Mouse (Mus musculus) heart, embryonic 11.5 days (tissue): ENCODE results near the gene Pmpca. TPM values are rescaled to one million over a fixed set of nuclear protein-coding genes. Genes with fewer than 3 reads are reported as not detected.
A peak's percentile ranks its signal among the peaks of the same experiment; 100 is the strongest.

ENCODE experiments used
- ATAC-seq: fragments of 200-750 bp; cut with Nextera tagmentation; replicated peaks from 2 replicates; pipeline ENCODE4 v1.8.0; 2017; ENCODE audit warnings: moderate library complexity; ENCODE audit not compliant: insufficient number of reproducible peaks, low FRiP score, low TSS enrichment
- H3K27ac ChIP-seq: fragments of 300-500 bp; sonication (generic); 2 replicates; pipeline ENCODE4 v1.5.1; 2014; ENCODE audit warnings: mild to moderate bottlenecking, low read depth, low read length
- H3K27me3 ChIP-seq: fragments of 300-500 bp; sonication (generic); 2 replicates; pipeline ENCODE4 v1.6.1; 2014; ENCODE audit warnings: mild to moderate bottlenecking, low read length, mixed read lengths; ENCODE audit not compliant: control insufficient read depth, insufficient read depth
- H3K36me3 ChIP-seq: fragments of 300-500 bp; sonication (generic); 2 replicates; pipeline ENCODE4 v1.6.1; 2014; ENCODE audit warnings: mild to moderate bottlenecking, low read length, moderate library complexity, mixed read lengths; ENCODE audit not compliant: control insufficient read depth, insufficient read depth
- H3K4me1 ChIP-seq: fragments of 300-500 bp; sonication (generic); 2 replicates; pipeline ENCODE4 v1.6.1; 2014; ENCODE audit warnings: low read length; ENCODE audit not compliant: control insufficient read depth, insufficient read depth
- H3K4me2 ChIP-seq: fragments of 300-500 bp; sonication (generic); 2 replicates; pipeline ENCODE4 v1.6.1; 2014; ENCODE audit warnings: mild to moderate bottlenecking, moderate library complexity
- H3K4me3 ChIP-seq: fragments of 300-500 bp; sonication (generic); 2 replicates; pipeline ENCODE4 v1.5.1; 2014; ENCODE audit warnings: low read depth, low read length
- H3K9ac ChIP-seq: fragments of 300-500 bp; sonication (generic); 2 replicates; pipeline ENCODE4 v1.6.1; 2014; ENCODE audit warnings: mild to moderate bottlenecking, low read depth, low read length, moderate library complexity
- H3K9me3 ChIP-seq: fragments of 300-500 bp; sonication (generic); replicated peaks from 2 replicates; pipeline ENCODE4 v1.6.1; 2016; ENCODE audit warnings: low read length; ENCODE audit not compliant: control insufficient read depth
- WGBS: fragments of 180-500 bp; shearing (Covaris S2); extraction: QIAGEN DNeasy Blood & Tissue Kit; methylation state at CpG from one replicate; pipeline ENCODE4 v1.1.7; 2014; ENCODE audit not compliant: insufficient replicate concordance; 5-methylcytosine and 5-hydroxymethylcytosine counted together
- polyA plus RNA-seq: library from polyadenylated mRNA; unstranded; fragments of >200 nt; fragmentation: Nextera tagmentation; extraction: Ambion mirVana; gene quantifications from 2 replicates; pipeline ENCODE4 v1.2.1, GENCODE M21; 2014

Pmpca gene
- polyA plus RNA-seq, 1 experiment from 2014 or later: 112 TPM

- Histone ChIP-seq H3K36me3 (peaks cover 3% of the 10 kb centered on the region; the same call in 1 of the 2 replicates), H3K27me3 (no peaks in the 10 kb centered on the region), H3K9ac (peak overlapping the region; percentile 87; the same call in 1 of the 2 replicates), H3K4me3 (no peak overlapping the region), H3K4me1 (peaks cover 21% of the 10 kb centered on the region), H3K4me2 (peak overlapping the region; percentile 95), H3K9me3 (no peaks in the 10 kb centered on the region), H3K27ac (no peak overlapping the region)
- WGBS: 89% methylated on average over 11 of the region's 11 CpGs
- ATAC-seq: no peak
Observed at GRCm38 (mm10) chr2:26353066-26353980, 35.8 kb upstream of the Pmpca start.

GRCm38 (mm10) chr2:26354401-26354800 is 34.7 kb upstream of the Pmpca start:
- Histone ChIP-seq H3K9me3 (no peaks in the 10 kb centered on the region), H3K4me1 (peaks cover 17% of the 10 kb centered on the region), H3K27me3 (no peaks in the 10 kb centered on the region), H3K4me3 (no peak overlapping the region), H3K27ac (no peak overlapping the region), H3K9ac (no peak overlapping the region), H3K4me2 (no peak overlapping the region), H3K36me3 (peaks cover 3% of the 10 kb centered on the region; the same call in 1 of the 2 replicates)
- 82% methylated on average over 4 of the region's 4 CpGs for WGBS
- ATAC-seq: no peak

DNA sequence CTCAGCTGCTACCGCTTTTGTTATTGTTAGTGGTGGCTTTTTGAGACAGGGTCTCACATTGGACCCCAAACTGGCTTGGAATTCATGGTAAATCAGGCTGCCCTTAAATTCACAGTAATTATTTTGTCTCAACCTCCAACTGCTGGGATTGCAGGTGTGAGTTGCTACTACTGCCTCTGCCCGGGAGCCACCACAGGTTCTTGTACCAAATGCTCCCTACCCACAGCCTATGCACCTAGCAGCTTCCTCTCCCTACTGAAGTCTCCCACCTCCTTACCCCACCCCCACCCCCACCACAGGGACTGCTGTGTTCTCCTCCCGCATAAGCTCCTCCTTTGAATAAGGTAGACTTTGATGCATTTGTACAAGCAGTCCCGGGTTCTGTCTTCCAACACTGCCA is 32.9 kb upstream of the Pmpca start:
- no peak for ATAC-seq
- WGBS: 72% methylated on average over 4 of the region's 4 CpGs

DNA sequence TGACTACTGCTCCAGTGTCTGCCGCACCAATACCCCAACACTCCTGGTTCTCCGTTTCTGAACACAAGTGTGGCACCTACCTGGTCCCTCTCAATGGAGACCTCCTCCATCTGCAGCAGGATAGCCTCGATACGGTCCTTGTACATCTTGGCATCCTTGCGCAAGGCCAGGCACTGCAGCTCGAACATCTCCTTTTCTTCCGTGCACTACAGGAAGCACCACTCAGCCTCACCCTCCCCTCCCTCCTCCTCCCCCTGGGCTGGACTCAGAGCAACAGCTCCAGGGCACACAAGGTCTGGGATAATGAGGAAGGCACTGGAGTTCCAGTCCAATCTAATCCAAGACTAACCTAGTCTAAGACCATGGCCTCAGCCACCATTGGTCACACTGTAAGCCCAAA is 32.5 kb upstream of the Pmpca start:
- Histone ChIP-seq H3K27ac (no peak overlapping the region), H3K27me3 (no peaks in the 10 kb centered on the region), H3K36me3 (no peaks in the 10 kb centered on the region), H3K4me3 (no peak overlapping the region), H3K4me2 (no peak overlapping the region), H3K9me3 (no peaks in the 10 kb centered on the region), H3K4me1 (peaks cover 6% of the 10 kb centered on the region; the same call in 1 of the 2 replicates), H3K9ac (peak overlapping the region; percentile 35; the same call in 1 of the 2 replicates)
- WGBS: 69% methylated on average over 7 of the region's 7 CpGs
- ATAC-seq: no peak

More for the DNA sequence above, 32.9 kb upstream of the Pmpca start:
- Histone ChIP-seq H3K4me2 (no peak overlapping the region), H3K9ac (no peak overlapping the region), H3K4me1 (peaks cover 7% of the 10 kb centered on the region), H3K36me3 (no peaks in the 10 kb centered on the region), H3K9me3 (no peaks in the 10 kb centered on the region), H3K4me3 (no peak overlapping the region), H3K27me3 (no peaks in the 10 kb centered on the region), H3K27ac (no peak overlapping the region)

DNA sequence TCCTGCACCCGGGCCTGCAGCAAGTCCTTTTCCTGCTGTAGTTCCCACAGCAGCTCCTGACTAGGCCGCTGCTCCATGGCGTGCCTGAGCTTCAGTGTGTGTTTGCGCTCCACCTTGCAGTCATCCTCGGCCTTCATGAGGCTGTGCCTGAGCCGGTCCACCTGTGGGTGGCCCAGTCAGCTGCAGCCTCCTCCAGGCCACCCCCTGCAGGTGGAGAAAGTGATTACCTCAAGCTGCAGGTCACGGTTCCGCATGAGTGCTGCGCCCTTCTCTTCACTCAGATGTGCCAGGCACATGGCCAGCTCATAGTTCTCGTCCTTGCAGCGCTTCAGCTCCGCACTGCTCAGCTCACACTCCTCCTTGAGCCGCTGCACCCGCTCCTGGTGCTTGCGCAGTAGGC is 31.7 kb upstream of the Pmpca start:
- H3K9me3 ChIP-seq: no peaks in the 10 kb centered on the region
- no peak overlapping the region; the same call in 1 of the 2 replicates for H3K9ac ChIP-seq
- H3K4me2 ChIP-seq: no peak overlapping the region
- no peaks in the 10 kb centered on the region for H3K36me3 ChIP-seq
- H3K27me3 ChIP-seq: no peaks in the 10 kb centered on the region
- WGBS: 54% methylated on average over 15 of the region's 15 CpGs
- no peak overlapping the region for H3K4me3 ChIP-seq
- H3K27ac ChIP-seq: no peak overlapping the region
- ATAC-seq: no peak
- peaks cover 5% of the 10 kb centered on the region; the same call in 1 of the 2 replicates for H3K4me1 ChIP-seq

DNA sequence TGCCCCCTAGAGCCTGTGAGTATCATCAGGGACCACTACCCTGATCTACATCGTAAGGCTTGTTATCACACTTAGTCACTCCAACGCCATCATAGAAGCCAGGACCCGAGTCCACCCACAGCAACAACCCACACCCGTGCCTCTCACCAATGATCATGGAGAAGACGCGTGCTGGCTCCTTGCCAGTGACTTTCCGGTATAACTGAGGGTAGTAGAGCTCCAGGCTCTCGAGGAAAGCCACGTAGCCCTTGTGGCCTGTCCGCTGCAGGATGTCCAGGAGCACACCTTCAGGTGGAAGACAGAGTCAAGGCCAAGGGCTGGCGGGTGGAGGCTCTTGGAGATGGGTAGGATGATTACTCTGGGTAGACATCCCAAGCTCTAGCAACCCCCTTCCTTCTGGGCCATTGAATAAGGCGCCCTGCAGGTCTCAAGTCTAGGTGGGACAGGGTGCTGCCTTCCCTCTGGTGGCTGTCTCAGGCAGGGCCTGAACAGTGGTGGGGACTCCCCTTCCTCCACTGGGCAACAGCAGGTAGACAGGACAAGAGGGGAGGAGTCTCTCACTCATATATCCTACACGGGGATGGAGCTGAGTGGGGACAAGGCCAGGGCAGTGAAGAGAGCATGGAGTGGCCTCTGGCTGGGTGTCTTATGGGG is 30.3 kb upstream of the Pmpca start:
- no peaks in the 10 kb centered on the region for H3K4me1 ChIP-seq
- H3K9me3 ChIP-seq: no peaks in the 10 kb centered on the region
- no peak overlapping the region for H3K4me2 ChIP-seq
- H3K27ac ChIP-seq: no peak overlapping the region
- H3K9ac ChIP-seq: no peak overlapping the region
- H3K4me3 ChIP-seq: no peak overlapping the region
- H3K27me3 ChIP-seq: no peaks in the 10 kb centered on the region
- WGBS: 78% methylated on average over 13 of the region's 13 CpGs
- 0 out of 2 replicates have a peak, but pooled peaks have one; percentile 24 for ATAC-seq
- no peaks in the 10 kb centered on the region for H3K36me3 ChIP-seq

DNA sequence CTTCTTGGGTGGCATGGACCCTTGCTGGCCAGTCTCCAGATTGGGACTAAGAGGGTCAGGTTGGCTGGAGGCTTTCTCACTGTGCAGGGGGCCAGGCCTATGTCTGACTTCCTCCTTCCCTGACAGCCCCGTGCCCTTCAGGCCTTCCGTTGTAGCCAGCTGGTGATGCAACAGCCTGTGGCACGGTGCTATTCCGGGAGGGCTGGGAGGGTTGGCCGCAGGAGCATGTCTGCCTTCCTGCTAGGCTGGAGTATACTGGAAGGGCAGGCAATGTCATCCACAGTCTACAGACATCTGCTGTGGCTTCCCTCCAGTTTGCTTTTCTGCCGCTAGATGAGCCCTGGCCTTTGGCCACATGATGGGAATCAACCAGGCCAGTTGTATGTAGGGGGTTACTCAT is 29.2 kb upstream of the Pmpca start:
- 63% methylated on average over 6 of the region's 6 CpGs for WGBS

DNA sequence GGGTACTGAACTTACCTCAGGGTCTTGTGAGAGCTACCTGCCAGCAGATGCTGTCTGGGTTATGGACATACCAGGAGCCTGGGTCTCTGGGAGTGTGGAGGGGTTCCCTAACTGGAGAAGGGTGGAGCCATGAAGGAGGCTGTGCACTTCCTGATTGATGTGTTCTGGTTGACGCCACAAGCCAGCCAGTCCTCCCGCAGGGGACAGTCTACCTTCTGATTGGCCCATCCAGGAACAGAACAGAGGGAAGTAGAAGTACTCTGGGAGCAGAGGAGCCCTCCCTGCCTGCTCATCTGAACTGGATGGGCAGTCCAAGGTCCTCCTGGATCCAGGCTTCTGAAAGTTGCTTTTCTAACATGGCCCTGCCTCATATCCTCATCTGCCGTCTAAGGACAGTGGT is 28.4 kb upstream of the Pmpca start, which contains the start of gene Card9:
Gene Card9, minus strand, starts transcription at position 147 of the 400 bp plus-strand sequence.
- WGBS: 44% methylated on average over 3 of the region's 3 CpGs
- Histone ChIP-seq H3K4me2 (no peak within 1 kb of the TSS), H3K27me3 (no peaks in the 10 kb centered on the region), H3K4me3 (no peak within 1 kb of the TSS), H3K9ac (no peak within 1 kb of the TSS), H3K36me3 (peaks cover 3% of the 10 kb centered on the region; the same call in 1 of the 2 replicates), H3K9me3 (no peaks in the 10 kb centered on the region), H3K27ac (no peak within 1 kb of the TSS), H3K4me1 (peaks cover 4% of the 10 kb centered on the region; the same call in 1 of the 2 replicates)
- ATAC-seq: no peak

More for the DNA sequence above, 29.2 kb upstream of the Pmpca start:
- Histone ChIP-seq H3K27me3 (no peaks in the 10 kb centered on the region), H3K9me3 (no peaks in the 10 kb centered on the region), H3K36me3 (no peaks in the 10 kb centered on the region), H3K4me3 (no peak overlapping the region), H3K9ac (no peak overlapping the region), H3K4me2 (no peak overlapping the region), H3K4me1 (peaks cover 4% of the 10 kb centered on the region; the same call in 1 of the 2 replicates), H3K27ac (no peak overlapping the region)
- ATAC-seq: no peak
